Mouse (Mus musculus): ENCODE data around the gene Lrrc49.

Gene Lrrc49

GRCm38 (mm10) chr9:60595406-60595805 is 92.6 kb downstream of the Lrrc49 start:
- DNase-seq (ENCODE audit: low spot score in 2 of 2) = no peak

DNA sequence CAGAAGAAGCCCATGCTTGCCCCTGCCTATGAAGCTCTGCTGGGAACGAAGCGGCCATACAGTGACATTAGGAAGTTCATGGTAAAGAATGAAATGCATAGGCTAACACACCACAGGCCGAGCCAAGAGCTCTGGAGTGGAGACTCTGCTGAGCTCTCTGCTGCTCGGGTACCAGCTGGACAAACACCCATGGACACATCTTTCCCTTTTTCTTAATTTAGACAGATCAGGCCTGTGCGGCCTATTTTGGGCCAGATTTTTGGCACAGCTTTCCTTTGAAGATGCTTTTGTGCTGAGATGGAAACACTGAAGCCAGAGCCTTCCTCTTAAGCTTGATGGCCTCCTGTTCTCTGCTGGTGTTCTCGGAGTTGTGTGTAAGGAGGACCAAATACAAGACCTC is 95.0 kb downstream of the Lrrc49 start:
- no peak for DNase-seq (ENCODE audit: low spot score in 2 of 2)

DNA sequence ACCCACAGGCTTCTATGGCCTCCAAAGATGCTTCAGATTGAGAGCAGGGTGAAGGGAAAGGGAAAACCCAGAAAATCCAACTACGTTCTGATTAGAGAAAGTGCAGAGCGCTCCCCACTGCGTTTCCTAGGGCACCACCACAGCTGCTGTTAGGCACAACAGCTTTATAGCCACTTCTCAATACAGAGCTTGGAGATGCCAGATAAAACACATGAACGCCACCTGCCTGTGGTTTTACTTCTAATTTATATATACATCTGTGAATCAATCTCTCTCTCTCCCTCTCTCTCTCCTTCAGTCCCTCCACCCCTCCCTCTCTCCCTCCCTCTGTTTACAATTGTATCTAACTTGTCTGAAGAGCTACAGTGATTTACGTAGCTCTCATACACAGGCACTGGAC is 95.6 kb downstream of the Lrrc49 start:
- no peak for DNase-seq (ENCODE audit: low spot score in 2 of 2)

- DNase-seq (ENCODE audit: low spot score in 2 of 2) = no peak
These were observed 96.9 kb downstream of the Lrrc49 start for GRCm38 (mm10) chr9:60590871-60591624.

DNA sequence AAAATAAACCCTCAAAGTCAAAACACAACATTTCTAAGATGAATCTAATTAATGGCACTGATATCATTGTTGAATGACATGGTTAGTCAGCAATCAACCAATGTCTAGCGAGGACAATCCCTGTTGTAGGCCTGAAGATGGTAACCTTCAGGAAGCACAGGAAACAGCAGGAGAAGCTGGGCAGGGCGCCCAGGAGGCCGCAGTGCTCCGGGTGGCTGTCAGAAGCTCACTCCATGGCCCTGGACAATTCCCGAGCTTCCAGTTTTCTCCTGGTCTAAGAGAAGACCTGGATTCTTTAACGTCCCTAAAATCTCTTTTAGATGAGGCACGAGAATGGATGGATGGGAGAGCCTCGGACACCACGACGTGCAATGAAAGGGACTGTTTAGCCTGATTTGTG is 99.0 kb downstream of the Lrrc49 start:
- no peak for DNase-seq (ENCODE audit: low spot score in 2 of 2)

DNA sequence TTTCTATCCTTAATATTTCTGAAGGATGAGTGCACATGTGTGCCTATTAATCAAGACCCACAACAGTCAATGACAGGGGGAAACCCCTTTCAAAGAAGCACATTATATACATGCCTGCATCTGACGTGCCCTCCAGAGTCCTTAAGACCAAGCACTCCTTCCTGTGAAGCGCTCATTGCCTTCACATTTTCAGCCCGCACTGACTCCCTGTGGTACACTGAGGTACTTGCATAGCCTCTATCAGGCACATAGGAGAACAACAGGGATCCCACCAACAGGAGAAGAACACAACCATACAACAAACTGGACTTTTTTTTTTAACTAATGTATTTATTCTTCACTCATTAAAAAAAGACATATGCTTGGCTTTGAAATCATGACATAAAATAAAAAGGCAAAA is 101.0 kb downstream of the Lrrc49 start:
- DNase-seq (ENCODE audit: low spot score in 2 of 2) = no peak

GRCm38 (mm10) chr9:60585206-60585605 is 102.8 kb downstream of the Lrrc49 start:
- no peak for DNase-seq (ENCODE audit: low spot score in 2 of 2)

- DNase-seq (ENCODE audit: low spot score in 2 of 2) = no peak
These were observed 105.4 kb downstream of the Lrrc49 start for GRCm38 (mm10) chr9:60582553-60582952.

GRCm38 (mm10) chr9:60573011-60573410 is 114.9 kb downstream of the Lrrc49 start:
- DNase-seq (ENCODE audit: low spot score in 2 of 2) = no peak

- DNase-seq (ENCODE audit: low spot score in 2 of 2) = no peak
These were observed 116.2 kb downstream of the Lrrc49 start for GRCm38 (mm10) chr9:60571725-60572124.

GRCm38 (mm10) chr9:60571041-60571440 is 116.9 kb downstream of the Lrrc49 start:
- no peak for DNase-seq (ENCODE audit: low spot score in 2 of 2)

- no peak for DNase-seq (ENCODE audit: low spot score in 2 of 2)
These were observed 118.6 kb downstream of the Lrrc49 start for GRCm38 (mm10) chr9:60569366-60569765.

DNA sequence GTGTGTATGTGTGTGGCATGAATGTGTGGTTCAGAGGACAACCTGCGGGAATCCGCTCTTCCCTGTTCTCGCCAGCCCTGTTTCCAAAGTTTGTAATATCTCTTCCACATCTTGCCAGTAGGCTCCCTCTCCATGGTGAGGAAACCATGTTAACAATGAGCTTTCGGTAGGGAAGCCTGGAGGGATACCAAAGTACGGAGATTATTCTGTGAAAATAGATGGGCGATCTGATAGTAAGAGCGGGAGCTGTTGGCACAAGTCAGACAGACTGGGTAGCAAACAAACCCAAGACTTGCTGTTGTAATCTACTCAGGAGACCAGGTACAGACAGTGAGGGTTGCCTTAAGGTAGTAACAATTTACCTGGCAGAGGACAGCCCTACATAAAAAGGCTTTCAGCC is 124.1 kb downstream of the Lrrc49 start:
- DNase-seq (ENCODE audit: low spot score in 2 of 2) = no peak

- no peak for DNase-seq (ENCODE audit: low spot score in 2 of 2)
These were observed 125.3 kb downstream of the Lrrc49 start for GRCm38 (mm10) chr9:60562443-60563371.

GRCm38 (mm10) chr9:60561641-60562289 is 126.2 kb downstream of the Lrrc49 start:
- DNase-seq (ENCODE audit: low spot score in 2 of 2) = no peak

GRCm38 (mm10) chr9:60558507-60558906 is 129.5 kb downstream of the Lrrc49 start:
- DNase-seq (ENCODE audit: low spot score in 2 of 2) = no peak

GRCm38 (mm10) chr9:60551238-60551637 is 136.7 kb downstream of the Lrrc49 start:
- DNase-seq (ENCODE audit: low spot score in 2 of 2) = no peak

DNA sequence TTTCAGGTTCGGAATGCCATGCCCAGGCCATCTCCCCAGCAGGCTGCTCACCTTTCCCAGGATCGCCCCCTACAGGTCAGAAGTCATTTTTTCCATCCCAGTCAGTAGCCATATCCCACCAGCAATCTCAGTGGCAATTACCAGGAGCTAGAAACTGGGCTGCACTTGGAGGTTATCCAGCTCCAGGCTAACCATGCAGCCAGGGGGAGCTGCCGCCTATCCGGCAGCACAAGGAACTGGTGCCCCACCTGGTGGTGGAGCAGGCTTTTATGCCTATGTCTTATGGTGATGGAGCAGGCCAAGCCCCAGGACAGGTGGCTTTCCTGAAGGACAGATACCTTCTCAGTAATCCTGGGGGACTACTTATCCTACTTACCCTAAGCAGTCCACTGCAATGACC is 139.8 kb downstream of the Lrrc49 start:
- DNase-seq (ENCODE audit: low spot score in 2 of 2) = peak in 1 of 2 experiments; percentile 18

GRCm38 (mm10) chr9:60546169-60546568 is 141.8 kb downstream of the Lrrc49 start:
- DNase-seq (ENCODE audit: low spot score in 2 of 2) = no peak

- peak in 1 of 2 experiments; percentile 22 for DNase-seq (ENCODE audit: low spot score in 2 of 2)
These were observed 142.4 kb downstream of the Lrrc49 start for GRCm38 (mm10) chr9:60545361-60546096.

DNA sequence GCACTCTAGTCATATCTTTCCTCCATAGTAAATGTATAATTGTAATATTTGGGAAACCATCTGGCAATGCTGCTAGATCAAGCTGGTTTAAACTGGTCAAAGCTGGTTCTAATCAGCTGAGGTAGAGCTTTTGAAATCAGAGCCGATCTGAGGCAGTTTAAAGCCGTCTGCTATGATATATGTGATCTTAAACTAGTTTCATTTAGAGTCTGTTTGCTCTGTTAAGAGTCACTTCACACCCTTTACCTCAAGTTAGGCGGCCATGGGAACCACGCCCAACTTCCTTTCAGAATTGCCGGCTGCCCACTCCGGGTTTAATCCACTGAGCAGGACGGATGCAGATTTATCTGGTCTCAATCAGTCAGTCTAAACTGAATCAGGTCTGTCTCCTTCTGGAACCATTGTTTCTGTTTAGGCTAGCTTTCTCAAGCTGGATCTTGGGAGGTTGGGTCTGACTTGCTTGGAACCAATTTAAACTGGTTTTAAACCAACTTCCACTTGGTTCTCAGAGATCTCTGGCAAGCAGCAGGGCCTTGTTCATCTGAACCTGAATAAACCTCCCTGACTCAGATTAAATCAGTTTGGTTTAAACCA is 144.4 kb downstream of the Lrrc49 start:
- no peak for DNase-seq (ENCODE audit: low spot score in 2 of 2)
